33 mouse cellular contexts compared by ENCODE assay signal in the genomic region with DNA sequence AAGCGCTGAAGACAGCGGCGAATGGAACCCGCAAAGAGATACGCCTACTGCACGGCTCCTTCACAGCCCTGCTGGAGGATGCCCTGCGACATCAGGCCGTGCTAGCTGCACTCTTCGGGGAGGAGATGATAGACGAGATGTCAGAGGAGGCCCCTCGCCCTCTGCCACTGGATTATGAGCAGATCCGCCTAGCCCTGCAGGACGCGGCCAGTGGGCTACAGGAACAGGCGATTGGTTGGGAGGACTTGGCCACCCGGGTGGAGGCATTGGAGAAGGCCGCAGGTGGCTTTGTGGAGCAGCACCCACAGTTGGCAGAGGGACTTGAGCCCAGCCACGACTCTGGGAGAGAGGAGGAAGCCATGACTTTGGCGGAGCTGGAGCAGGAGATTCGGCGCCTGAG. TPM values are rescaled to one million over a fixed set of nuclear protein-coding genes. Genes with fewer than 3 reads are reported as not detected.
DNase-seq lines count a peak whose midpoint lies in the region; ATAC-seq and TF ChIP-seq lines count a peak whose summit lies in the region.
"Had no signal": no experiment of that assay in that cellular context is flagged by ENCODE, and none has a peak within 500 bp of the region (broad histone marks: within the 10 kb centered on the region; RNA-seq: fewer than 3 reads in every experiment).

No protein-coding gene starts in this region.

- H3K27ac ChIP-seq in forebrain, embryonic 11.5 days (ENCODE audit: low read depth, low read length), result no peak overlapping the region
- H3K27ac ChIP-seq in forebrain, embryonic 12.5 days, result no peak overlapping the region
- no peak overlapping the region for H3K27ac ChIP-seq in hindbrain, embryonic 14.5 days
- H3K27ac ChIP-seq in hindbrain, postnatal 0 days, result no peak overlapping the region
- H3K27ac ChIP-seq in ES-E14 (ENCODE audit: insufficient read depth, low read depth, low read length, poor library complexity, severe bottlenecking), result no peak overlapping the region
- H3K27ac ChIP-seq: embryonic facial prominence, embryonic 13.5 days; embryonic facial prominence, embryonic 15.5 days; forebrain, embryonic 10.5 days had no signal

- H3K9me3 ChIP-seq in forebrain, embryonic 11.5 days (ENCODE audit: control insufficient read depth, low read length), result no peaks in the 10 kb centered on the region
- no peaks in the 10 kb centered on the region for H3K9me3 ChIP-seq in forebrain, embryonic 12.5 days
- no peaks in the 10 kb centered on the region for H3K9me3 ChIP-seq in hindbrain, embryonic 14.5 days (ENCODE audit: control insufficient read depth, low read length)
- no peaks in the 10 kb centered on the region for H3K9me3 ChIP-seq in hindbrain, postnatal 0 days (ENCODE audit: low read length)
- H3K9me3 ChIP-seq in ES-E14 (ENCODE audit: control insufficient read depth, insufficient read depth, low read depth, low read length), result no peaks in the 10 kb centered on the region
- H3K9me3 ChIP-seq: embryonic facial prominence, embryonic 13.5 days; embryonic facial prominence, embryonic 15.5 days had no signal

- no peak for TF ChIP-seq CTCF in hindbrain, postnatal 0 days (IDR thresholded peaks at IDR 0.05; ENCODE audit: low read depth)

- H3K4me3 ChIP-seq in forebrain, embryonic 11.5 days (ENCODE audit: low read depth, low read length), result no peak overlapping the region
- no peak overlapping the region for H3K4me3 ChIP-seq in forebrain, embryonic 12.5 days (replicated peaks)
- H3K4me3 ChIP-seq in hindbrain, embryonic 14.5 days (replicated peaks; ENCODE audit: low read length), result no peak overlapping the region
- H3K4me3 ChIP-seq in hindbrain, postnatal 0 days (ENCODE audit: low read length), result no peak overlapping the region
- H3K4me3 ChIP-seq in ES-E14 (ENCODE audit: insufficient read depth in 1 of 2, low read depth in 1 of 2, low read length in 2 of 2, poor library complexity in 1 of 2, severe bottlenecking in 1 of 2), result peak overlapping the region; percentile 43 to 56
- H3K4me3 ChIP-seq: embryonic facial prominence, embryonic 13.5 days; embryonic facial prominence, embryonic 15.5 days; erythroblast, embryonic 14.5 days; forebrain, embryonic 10.5 days had no signal

- no peaks in the 10 kb centered on the region for H3K4me1 ChIP-seq in forebrain, embryonic 11.5 days (replicated peaks; ENCODE audit: control insufficient read depth, insufficient read depth, low read length)
- no peaks in the 10 kb centered on the region for H3K4me1 ChIP-seq in forebrain, embryonic 12.5 days
- no peaks in the 10 kb centered on the region for H3K4me1 ChIP-seq in hindbrain, embryonic 14.5 days (replicated peaks; ENCODE audit: control insufficient read depth, insufficient read depth, low read length)
- H3K4me1 ChIP-seq in hindbrain, postnatal 0 days (ENCODE audit: insufficient read depth, low read length), result no peaks in the 10 kb centered on the region
- H3K4me1 ChIP-seq in ES-E14 (ENCODE audit: control insufficient read depth in 2 of 2, insufficient read depth in 2 of 2, low read length in 2 of 2, poor library complexity in 1 of 2), result no peaks in the 10 kb centered on the region
- H3K4me1 ChIP-seq: embryonic facial prominence, embryonic 13.5 days; embryonic facial prominence, embryonic 15.5 days had no signal

- H3K27me3 ChIP-seq in forebrain, embryonic 11.5 days (ENCODE audit: control insufficient read depth, insufficient read depth, low read length), result no peaks in the 10 kb centered on the region
- no peaks in the 10 kb centered on the region for H3K27me3 ChIP-seq in forebrain, embryonic 12.5 days
- no peaks in the 10 kb centered on the region for H3K27me3 ChIP-seq in hindbrain, embryonic 14.5 days (ENCODE audit: control insufficient read depth, insufficient read depth, low read length)
- H3K27me3 ChIP-seq in hindbrain, postnatal 0 days (ENCODE audit: insufficient read depth, low read length), result no peaks in the 10 kb centered on the region
- H3K27me3 ChIP-seq: CH12.LX; embryonic facial prominence, embryonic 13.5 days; embryonic facial prominence, embryonic 15.5 days had no signal

- ATAC-seq in forebrain, embryonic 11.5 days (replicated peaks; ENCODE audit: low FRiP score), result no peak
- ATAC-seq in forebrain, embryonic 12.5 days (ENCODE audit: low FRiP score), result no peak
- 0 out of 2 replicates have a peak, but pooled peaks have one; percentile 11 for ATAC-seq in hindbrain, embryonic 14.5 days (ENCODE audit: low FRiP score)
- no peak for ATAC-seq in hindbrain, postnatal 0 days
- ATAC-seq: CD4-positive, CD25-positive, alpha-beta regulatory T cell, adult 4 months; forebrain, embryonic 14.5 days; forebrain, embryonic 16.5 days had no signal

- in situ Hi-C loops in ES-E14 (cut with MboI; ENCODE audit: low sequenced_read_pairs in 2 of 2, unreplicated experiment in 2 of 2), result loop anchor here in 1 of 2 experiments (10.0 kb wide), 1 partner anchor 314 kb away; the partner anchor contains the start of gene Anxa8

- peak; percentile 45 for DNase-seq in forebrain, embryonic 11.5 days (ENCODE audit: low spot score)
- no peak for DNase-seq in hindbrain, embryonic 14.5 days (ENCODE audit: low spot score)
- DNase-seq in hindbrain, postnatal 0 days (ENCODE audit: low spot score), result no peak
- DNase-seq in ES-E14 (ENCODE audit: low read depth, low spot score), result no peak
- peak; percentile 46 for DNase-seq in ZHBTc4 (ENCODE audit: low read depth, low spot score)
- DNase-seq in spleen, adult 18-20 months, result no peak
- DNase-seq in right cerebral cortex, postnatal 10 days (ENCODE audit: low spot score in 2 of 2), result no peak
- DNase-seq: adrenal gland, adult 2 months; adrenal gland, postnatal 10 days; adrenal gland, postnatal 25 days; B cell, adult 2 months; cerebellum, adult 11 months; cerebellum, adult 18-20 months; cerebellum, adult 8-10 months; cerebellum, adult 9-11 months; cerebellum, postnatal 14 days; cerebellum, postnatal 36 days; embryo, embryonic 11 days had no signal

- H3K4me2 ChIP-seq in forebrain, embryonic 11.5 days (ENCODE audit: low read depth, low read length, severe bottlenecking), result no peak overlapping the region
- H3K4me2 ChIP-seq in forebrain, embryonic 12.5 days, result no peak overlapping the region
- no peak overlapping the region for H3K4me2 ChIP-seq in hindbrain, embryonic 14.5 days (replicated peaks)
- no peak overlapping the region for H3K4me2 ChIP-seq in hindbrain, postnatal 0 days (ENCODE audit: low read depth, low read length)
- H3K4me2 ChIP-seq: embryonic facial prominence, embryonic 13.5 days; embryonic facial prominence, embryonic 15.5 days had no signal

- H3K36me3 ChIP-seq in forebrain, embryonic 11.5 days (ENCODE audit: control insufficient read depth, insufficient read depth, low read length), result peaks cover 2% of the 10 kb centered on the region; the same call in 1 of the 2 replicates
- peaks cover 23% of the 10 kb centered on the region for H3K36me3 ChIP-seq in forebrain, embryonic 12.5 days (replicated peaks)
- H3K36me3 ChIP-seq in hindbrain, embryonic 14.5 days (replicated peaks; ENCODE audit: control insufficient read depth, insufficient read depth), result peaks cover 23% of the 10 kb centered on the region
- H3K36me3 ChIP-seq in hindbrain, postnatal 0 days (ENCODE audit: insufficient read depth, low read length), result 0 out of 2 replicates have a peak, but pooled peaks cover 3% of the 10 kb centered on the region
- peaks cover 4% of the 10 kb centered on the region; the same call in 1 of the 2 replicates for H3K36me3 ChIP-seq in ES-E14 (ENCODE audit: control insufficient read depth, insufficient read depth, low read length, poor library complexity, severe bottlenecking)

- H3K9ac ChIP-seq in forebrain, embryonic 11.5 days (ENCODE audit: low read length), result no peak overlapping the region
- H3K9ac ChIP-seq in forebrain, embryonic 12.5 days, result no peak overlapping the region
- no peak overlapping the region for H3K9ac ChIP-seq in hindbrain, embryonic 14.5 days
- H3K9ac ChIP-seq in hindbrain, postnatal 0 days (replicated peaks; ENCODE audit: low read length), result no peak overlapping the region
- peak overlapping the region; percentile 9 for H3K9ac ChIP-seq in ES-E14 (ENCODE audit: insufficient read depth, low read depth, low read length, poor library complexity, severe bottlenecking)
- H3K9ac ChIP-seq: embryonic facial prominence, embryonic 13.5 days; embryonic facial prominence, embryonic 15.5 days had no signal

- 94% methylated on average over 21 of the region's 21 CpGs for WGBS in forebrain, embryonic 11.5 days
- 95% methylated on average over 21 of the region's 21 CpGs for WGBS in forebrain, embryonic 12.5 days
- 90% methylated on average over 21 of the region's 21 CpGs for WGBS in hindbrain, embryonic 14.5 days
- WGBS in hindbrain, postnatal 0 days, result 89% methylated on average over 21 of the region's 21 CpGs

TF ChIP-seq in ES-E14, 5 proteins besides CTCF, POLR2A, EP300 and RAD21 (continues in another document):
- no peak for TF ChIP-seq MAFK (IDR thresholded peaks at IDR 0.05; ENCODE audit: insufficient read depth, low read depth, low read length)
- no peak for TF ChIP-seq CHD2 (IDR thresholded peaks at IDR 0.05; ENCODE audit: low read depth, low read length)
- no peak for TF ChIP-seq ZNF384 (IDR thresholded peaks at IDR 0.05; ENCODE audit: low read depth, low read length)
- no peak for TF ChIP-seq ZC3H11A (IDR thresholded peaks at IDR 0.05; ENCODE audit: borderline replicate concordance, low read depth, low read length)

RNA-seq across cellular contexts. Expression of gene Mmrn2, which starts 23.6 kb away (rescaled TPM):
- polyA plus RNA-seq in forebrain, embryonic 11.5 days (2014; fragmentation: Nextera tagmentation; extraction: Ambion mirVana), result 7.2 and 7.6 TPM in 2 replicates
- 5.5 and 6.1 TPM in 2 replicates for polyA plus RNA-seq in forebrain, embryonic 12.5 days (2016; fragmentation: Nextera tagmentation; extraction: Ambion mirVana)
- polyA plus RNA-seq in hindbrain, embryonic 14.5 days (2014; fragmentation: Nextera tagmentation; extraction: Ambion mirVana), result 4.5 and 5.3 TPM in 2 replicates
- total RNA-seq in hindbrain, postnatal 0 days (2014; rRNA removed), result 6.8 and 8.1 TPM in 2 replicates
- 2.5 and 2.6 TPM in 2 replicates for polyA plus RNA-seq in hindbrain, postnatal 0 days (2015; fragmentation: Nextera tagmentation; extraction: Ambion mirVana)
- 17.4 and 41.2 TPM in 2 replicates for total RNA-seq in ES-E14 (2012; rRNA removed)
- total RNA-seq: CH12.LX; common myeloid progenitor, adult 5-6 weeks had no signal
- polyA plus RNA-seq: erythroblast, embryonic 14.5 days had no signal

RNA-seq across cellular contexts. Expression of gene Sncg, which starts 24.3 kb away (rescaled TPM):
- 3.7 and 5.4 TPM in 2 replicates for polyA plus RNA-seq in forebrain, embryonic 11.5 days (2014; fragmentation: Nextera tagmentation; extraction: Ambion mirVana)
- polyA plus RNA-seq in forebrain, embryonic 12.5 days (2016; fragmentation: Nextera tagmentation; extraction: Ambion mirVana), result 4.3 and 7.5 TPM in 2 replicates
- 213 and 251 TPM in 2 replicates for polyA plus RNA-seq in hindbrain, embryonic 14.5 days (2014; fragmentation: Nextera tagmentation; extraction: Ambion mirVana)
- total RNA-seq in hindbrain, postnatal 0 days (2014; rRNA removed), result 49.5 and 65.3 TPM in 2 replicates
- polyA plus RNA-seq in hindbrain, postnatal 0 days (2015; fragmentation: Nextera tagmentation; extraction: Ambion mirVana), result 164 and 165 TPM in 2 replicates
- total RNA-seq in ES-E14 (2012; rRNA removed), result 2.4 and 3.9 TPM in 2 replicates
- total RNA-seq: common myeloid progenitor, adult 5-6 weeks; MEL had no signal
- polyA plus RNA-seq: CD4-positive, CD25-positive, alpha-beta regulatory T cell, adult 4 months; erythroblast, embryonic 14.5 days had no signal

RNA-seq across cellular contexts. Expression of gene Fam25c, which starts 43.7 kb away (rescaled TPM):
- polyA plus RNA-seq in forebrain, embryonic 11.5 days (2014; fragmentation: Nextera tagmentation; extraction: Ambion mirVana), result not detected in 2 replicates
- not detected in 2 replicates for polyA plus RNA-seq in forebrain, embryonic 12.5 days (2016; fragmentation: Nextera tagmentation; extraction: Ambion mirVana)
- not detected in 2 replicates for polyA plus RNA-seq in hindbrain, embryonic 14.5 days (2014; fragmentation: Nextera tagmentation; extraction: Ambion mirVana)
- total RNA-seq in hindbrain, postnatal 0 days (2014; rRNA removed), result not detected in 2 replicates
- polyA plus RNA-seq in hindbrain, postnatal 0 days (2015; fragmentation: Nextera tagmentation; extraction: Ambion mirVana), result not detected in 2 replicates
- total RNA-seq in ES-E14 (2012; rRNA removed), result 97.8 and 145 TPM in 2 replicates
- total RNA-seq: adrenal gland, adult 2 months; adrenal gland, postnatal 25 days; adrenal gland, postnatal 4 days; CH12.LX; common myeloid progenitor, adult 5-6 weeks; MEL had no signal
- polyA plus RNA-seq: adrenal gland, adult 2 months; brain, embryonic 14.5 days; CD4-positive, CD25-positive, alpha-beta regulatory T cell, adult 4 months; embryonic facial prominence, embryonic 11.5 days; erythroblast, embryonic 14.5 days; forebrain, embryonic 10.5 days; forebrain, embryonic 14.5 days; forebrain, embryonic 16.5 days; frontal cortex, adult 2 months had no signal

Comparison
In these comparisons a context has a peak if more than half of its experiments do, and no peak if none do; other contexts are left out.
1. DNase-seq: peak in forebrain, embryonic 11.5 days (single experiment) and ZHBTc4 (single experiment); none in hindbrain, embryonic 14.5 days (single experiment), hindbrain, postnatal 0 days (single experiment), ES-E14 (single experiment), spleen, adult 18-20 months (0 of 2) and right cerebral cortex, postnatal 10 days (0 of 2).
2. H3K4me3 ChIP-seq: peak in ES-E14 (2 of 2); none in forebrain, embryonic 11.5 days (single experiment), forebrain, embryonic 12.5 days (single experiment), hindbrain, embryonic 14.5 days (single experiment) and hindbrain, postnatal 0 days (single experiment).
3. RNA of gene Sncg, which starts 24.3 kb away (polyA plus RNA-seq): 213 to 251 TPM in hindbrain, embryonic 14.5 days and 164 to 165 TPM in hindbrain, postnatal 0 days; 4.3 to 7.5 TPM in forebrain, embryonic 12.5 days and 3.7 to 5.4 TPM in forebrain, embryonic 11.5 days; every median in the first group is over 10 times any median in the second.